Mouse (Mus musculus) kidney, adult 2 months (tissue): ENCODE data around the gene Kcnj11. TPM values are rescaled to one million over a fixed set of nuclear protein-coding genes. Genes with fewer than 3 reads are reported as not detected.

ENCODE experiments used
- DNase-seq: peaks from one replicate; pipeline ENCODE4 v3.0.0; 2021
- H3K27ac ChIP-seq: fragments of 200-500 bp; 2 replicates; pipeline ENCODE4 v1.5.1; 2012; ENCODE audit warnings: low read depth, low read length, control low read depth, inconsistent platforms; ENCODE audit not compliant: insufficient read depth
- H3K27me3 ChIP-seq: fragments of 200-500 bp; replicated peaks from 2 replicates; pipeline ENCODE4 v1.6.1; 2012; ENCODE audit warnings: mild to moderate bottlenecking, moderate library complexity, low read length, inconsistent platforms; ENCODE audit not compliant: control insufficient read depth, insufficient read depth
- H3K36me3 ChIP-seq: fragments of 200-500 bp; 2 replicates; pipeline ENCODE4 v1.6.1; 2012; ENCODE audit warnings: mild to moderate bottlenecking, moderate library complexity, low read length, inconsistent platforms; ENCODE audit not compliant: control insufficient read depth, insufficient read depth
- H3K4me1 ChIP-seq: fragments of 200-500 bp; 2 replicates; pipeline ENCODE4 v1.6.1; 2011; ENCODE audit warnings: low read length; ENCODE audit not compliant: control insufficient read depth, insufficient read depth
- H3K4me3 ChIP-seq: fragments of 200-500 bp; 2 replicates; pipeline ENCODE4 v1.5.1; 2011; ENCODE audit warnings: mild to moderate bottlenecking, low read depth, low read length, control low read depth; ENCODE audit not compliant: insufficient read depth
- CTCF ChIP-seq: fragments of 200-500 bp; conservative IDR thresholded peaks from 2 replicates; pipeline ENCODE4 v1.5.1; 2011; ENCODE audit warnings: low read depth, mild to moderate bottlenecking, control low read depth, low read length, moderate library complexity, mixed read lengths; ENCODE audit not compliant: insufficient read depth, insufficient read length
- POLR2A ChIP-seq: fragments of 200-500 bp; IDR thresholded peaks from one replicate; pipeline ENCODE4 v1.6.1; 2011; ENCODE audit warnings: low read depth, low read length, control low read depth
- WGBS: fragments of 180-500 bp; shearing (Covaris S2); methylation state at CpG from one replicate; pipeline ENCODE4 v1.1.7; 2018; 5-methylcytosine and 5-hydroxymethylcytosine counted together
- polyA plus RNA-seq: library from polyadenylated mRNA; depleted of rRNA; stranded (reverse); fragments of >200 nt; gene quantifications from 2 replicates; pipeline ENCODE4 v1.2.3, GENCODE M21; 2012

Gene Kcnj11
- polyA plus RNA-seq, 1 experiment: 1.7 TPM

DNA sequence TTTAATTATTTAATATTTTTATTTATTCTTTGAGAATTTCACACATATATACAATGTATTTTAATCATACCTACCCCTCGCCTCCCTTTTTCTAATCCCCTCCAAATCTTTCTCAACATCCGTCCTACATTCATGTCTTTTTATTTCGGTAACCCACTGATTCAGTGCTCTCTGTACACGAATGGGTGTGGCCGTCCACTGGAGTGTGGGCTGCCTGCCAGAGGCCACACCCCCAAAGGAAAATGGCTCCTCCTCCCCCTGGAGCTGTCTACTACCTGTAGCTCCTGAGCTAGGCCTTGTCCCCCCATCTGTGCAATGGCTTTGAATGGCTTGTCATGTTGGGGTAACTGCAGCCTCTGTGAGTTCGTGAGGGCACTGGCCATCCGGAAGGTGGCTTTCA is 23.7 kb downstream of the Kcnj11 start:
- H3K27me3 ChIP-seq: no peaks in the 10 kb centered on the region
- H3K4me1 ChIP-seq: peaks cover 2% of the 10 kb centered on the region; the same call in 1 of the 2 replicates
- WGBS: 83% methylated on average over 7 of the region's 7 CpGs
- no peak for TF ChIP-seq POLR2A
- no peak for TF ChIP-seq CTCF
- no peak overlapping the region for H3K4me3 ChIP-seq
- no peak for DNase-seq
- no peak overlapping the region for H3K27ac ChIP-seq
- no peaks in the 10 kb centered on the region; the same call in 1 of the 2 replicates for H3K36me3 ChIP-seq

- Histone ChIP-seq H3K27me3 (no peaks in the 10 kb centered on the region), H3K4me3 (no peak overlapping the region), H3K27ac (no peak overlapping the region), H3K36me3 (no peaks in the 10 kb centered on the region), H3K4me1 (no peaks in the 10 kb centered on the region)
- WGBS: 92% methylated on average over 8 of the region's 8 CpGs
- no peak for DNase-seq
- TF ChIP-seq CTCF (no peak), POLR2A (no peak)
Observed at GRCm38 (mm10) chr7:46068831-46069230, 31.7 kb downstream of the Kcnj11 start.

- WGBS: 98% methylated on average over 6 of the region's 6 CpGs
- no peaks in the 10 kb centered on the region for H3K27me3 ChIP-seq
- H3K4me1 ChIP-seq: no peaks in the 10 kb centered on the region
- DNase-seq: no peak
- TF ChIP-seq CTCF (no peak), POLR2A (no peak)
- H3K27ac ChIP-seq: no peak overlapping the region
- H3K36me3 ChIP-seq: peaks cover 1% of the 10 kb centered on the region; the same call in 1 of the 2 replicates
- no peak overlapping the region for H3K4me3 ChIP-seq
Observed at GRCm38 (mm10) chr7:46063296-46063695, 37.3 kb downstream of the Kcnj11 start.

DNA sequence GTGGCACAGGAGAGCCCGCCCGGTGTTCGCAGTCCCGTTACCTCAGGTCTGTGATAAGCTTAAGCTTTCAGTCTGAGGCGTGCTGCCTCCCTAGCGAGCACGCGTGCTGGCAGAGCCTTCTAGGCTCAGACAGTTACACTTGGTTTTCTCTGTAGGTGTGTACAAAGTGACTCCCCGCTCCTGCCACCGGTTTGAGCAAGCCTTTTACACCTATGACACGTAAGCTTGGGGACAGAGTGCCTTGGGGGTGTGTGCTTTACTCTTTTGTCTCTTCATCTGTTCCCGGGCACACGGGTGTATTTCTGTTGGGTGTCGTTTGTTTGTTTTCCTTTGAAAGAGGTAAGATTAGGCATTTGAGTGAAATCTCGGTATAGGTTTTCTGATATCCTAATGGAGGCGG is 39.0 kb downstream of the Kcnj11 start:
- 97% methylated on average over 16 of the region's 16 CpGs for WGBS
- Histone ChIP-seq H3K4me1 (no peaks in the 10 kb centered on the region), H3K4me3 (no peak overlapping the region), H3K27ac (no peak overlapping the region), H3K36me3 (peaks cover 1% of the 10 kb centered on the region; the same call in 1 of the 2 replicates), H3K27me3 (no peaks in the 10 kb centered on the region)
- no peak for DNase-seq
- TF ChIP-seq POLR2A (no peak), CTCF (no peak)

- Histone ChIP-seq H3K4me1 (no peaks in the 10 kb centered on the region), H3K4me3 (no peak overlapping the region), H3K27me3 (no peaks in the 10 kb centered on the region), H3K36me3 (peaks cover 1% of the 10 kb centered on the region; the same call in 1 of the 2 replicates), H3K27ac (no peak overlapping the region)
- 92% methylated on average over 8 of the region's 8 CpGs for WGBS
- no peak for TF ChIP-seq CTCF
- TF ChIP-seq POLR2A: no peak
- DNase-seq: no peak
Observed at GRCm38 (mm10) chr7:46060688-46061087, 39.9 kb downstream of the Kcnj11 start.

- Histone ChIP-seq H3K4me3 (no peak overlapping the region; the same call in 1 of the 2 replicates), H3K36me3 (peaks cover 1% of the 10 kb centered on the region; the same call in 1 of the 2 replicates), H3K4me1 (no peaks in the 10 kb centered on the region), H3K27ac (no peak overlapping the region), H3K27me3 (no peaks in the 10 kb centered on the region)
- WGBS: 90% methylated on average over 11 of the region's 11 CpGs
- DNase-seq: no peak
- TF ChIP-seq POLR2A (no peak), CTCF (no peak)
Observed at GRCm38 (mm10) chr7:46058882-46059281, 41.7 kb downstream of the Kcnj11 start.

GRCm38 (mm10) chr7:46053566-46053965 is 47.0 kb downstream of the Kcnj11 start:
- 73% methylated on average over 3 of the region's 3 CpGs for WGBS
- H3K36me3 ChIP-seq: no peaks in the 10 kb centered on the region

More at GRCm38 (mm10) chr7:46053566-46053965, 47.0 kb downstream of the Kcnj11 start:
- Histone ChIP-seq H3K27me3 (no peaks in the 10 kb centered on the region), H3K4me3 (no peak overlapping the region), H3K4me1 (no peaks in the 10 kb centered on the region), H3K27ac (no peak overlapping the region)
- DNase-seq: no peak
- TF ChIP-seq CTCF (no peak), POLR2A (no peak)
